Mouse (Mus musculus) lung, postnatal 0 days (tissue): ENCODE data around the gene Cers5. TPM values are rescaled to one million over a fixed set of nuclear protein-coding genes. Genes with fewer than 3 reads are reported as not detected.
A peak's percentile ranks its signal among the peaks of the same experiment; 100 is the strongest.
"Not testable (repeated sequence)": the region's sequence is repeated elsewhere in the genome, so short reads cannot be mapped to it uniquely, and the experiment has no call there.

ENCODE experiments used
- ATAC-seq: fragments of 200-750 bp; cut with Nextera tagmentation; 2 replicates; pipeline ENCODE4 v1.8.0; 2017; ENCODE audit warnings: moderate library complexity
- DNase-seq: peaks from one replicate; pipeline ENCODE4 v3.0.0-alpha.2; 2016; ENCODE audit warnings: low spot score
- H3K27ac ChIP-seq: fragments of 300-500 bp; sonication (generic); 2 replicates; pipeline ENCODE4 v1.5.1; 2014; ENCODE audit warnings: antibody characterized with exemption, mild to moderate bottlenecking, low read length, mixed read lengths
- H3K27me3 ChIP-seq: fragments of 300-500 bp; sonication (generic); replicated peaks from 2 replicates; pipeline ENCODE4 v1.6.1; 2014; ENCODE audit warnings: low read length, mixed read lengths; ENCODE audit not compliant: insufficient read depth
- H3K36me3 ChIP-seq: fragments of 300-500 bp; sonication (generic); 2 replicates; pipeline ENCODE4 v1.6.1; 2014; ENCODE audit warnings: low read length, mixed read lengths; ENCODE audit not compliant: insufficient read depth
- H3K4me1 ChIP-seq: fragments of 300-500 bp; sonication (generic); 2 replicates; pipeline ENCODE4 v1.6.1; 2014; ENCODE audit warnings: antibody characterized with exemption, low read depth, low read length, mixed read lengths; ENCODE audit not compliant: insufficient read depth
- H3K4me2 ChIP-seq: fragments of 300-500 bp; sonication (generic); replicated peaks from 2 replicates; pipeline ENCODE4 v1.6.1; 2014; ENCODE audit warnings: low read depth, mild to moderate bottlenecking, low read length, moderate library complexity, mixed read lengths
- H3K4me3 ChIP-seq: fragments of 300-500 bp; sonication (generic); 2 replicates; pipeline ENCODE4 v1.5.1; 2014; ENCODE audit warnings: low read depth, low read length
- H3K9ac ChIP-seq: fragments of 300-500 bp; sonication (generic); replicated peaks from 2 replicates; pipeline ENCODE4 v1.6.1; 2014; ENCODE audit warnings: low read depth, mild to moderate bottlenecking
- H3K9me3 ChIP-seq: fragments of 300-500 bp; sonication (generic); 2 replicates; pipeline ENCODE4 v1.6.1; 2016; ENCODE audit warnings: low read length, mixed read lengths
- CTCF ChIP-seq: IDR thresholded peaks from 2 replicates; pipeline ENCODE4 v1.5.1; 2016; ENCODE audit warnings: antibody characterized with exemption, mild to moderate bottlenecking
- EP300 ChIP-seq: IDR thresholded peaks from 2 replicates; pipeline ENCODE4 v1.6.1; 2016; ENCODE audit warnings: antibody characterized with exemption, mild to moderate bottlenecking, control low read depth
- WGBS: fragments of 180-500 bp; shearing (Covaris S2); extraction: QIAGEN DNeasy Blood & Tissue Kit; methylation state at CpG from one replicate; pipeline ENCODE4 v1.1.7; 2014; 5-methylcytosine and 5-hydroxymethylcytosine counted together
- polyA plus RNA-seq: library from polyadenylated mRNA; unstranded; fragments of >200 nt; fragmentation: Nextera tagmentation; extraction: Ambion mirVana; gene quantifications from 2 replicates; pipeline ENCODE4 v1.2.1, GENCODE M21; 2015

Cers5 gene
- polyA plus RNA-seq, 1 experiment from 2014 or later, result 67.1 TPM

- Histone ChIP-seq H3K9ac (no peak overlapping the region), H3K4me3 (no peak overlapping the region), H3K4me1 (0 out of 2 replicates have a peak, but pooled peaks cover 3% of the 10 kb centered on the region), H3K27ac (no peak overlapping the region), H3K27me3 (no peaks in the 10 kb centered on the region), H3K36me3 (no peaks in the 10 kb centered on the region), H3K4me2 (no peak overlapping the region), H3K9me3 (no peaks in the 10 kb centered on the region)
- DNase-seq, result no peak
- TF ChIP-seq CTCF (peak; percentile 45), EP300 (no peak)
- ATAC-seq, result no peak
- 96% methylated on average over 3 of the region's 4 CpGs for WGBS
Observed at GRCm38 (mm10) chr15:99729056-99729783, 43.5 kb downstream of the Cers5 start.

DNA sequence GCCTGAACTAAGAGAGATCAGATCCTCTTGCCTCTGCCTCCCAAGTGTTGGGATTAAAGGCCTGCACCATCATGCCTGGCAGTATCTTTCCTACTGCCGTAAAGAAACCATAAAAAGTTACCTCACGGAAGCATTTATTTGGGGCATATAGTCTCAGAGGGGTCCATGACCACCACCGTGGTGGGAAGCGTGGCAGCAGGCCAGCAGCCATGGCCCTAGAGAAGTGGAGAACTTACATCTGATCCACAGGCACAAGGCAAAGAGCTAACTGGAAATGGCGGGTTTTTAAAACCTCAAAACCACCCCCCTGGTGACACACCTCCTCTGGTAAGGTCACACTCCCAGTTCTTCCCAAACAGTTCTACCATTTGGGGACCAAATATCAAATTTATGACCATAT, 44.5 kb downstream of the Cers5 start:
- H3K36me3 ChIP-seq, result no peaks in the 10 kb centered on the region
- DNase-seq (no peak), ATAC-seq (no peak)
- WGBS, result 92% methylated on average over 5 of the region's 5 CpGs
- no peak for TF ChIP-seq CTCF
- TF ChIP-seq EP300, result no peak
- H3K4me2 ChIP-seq, result no peak overlapping the region
- 0 out of 2 replicates have a peak, but pooled peaks cover 8% of the 10 kb centered on the region for H3K4me1 ChIP-seq
- no peak overlapping the region for H3K27ac ChIP-seq
- no peak overlapping the region for H3K4me3 ChIP-seq
- no peak overlapping the region for H3K9ac ChIP-seq
- no peaks in the 10 kb centered on the region for H3K9me3 ChIP-seq
- H3K27me3 ChIP-seq, result no peaks in the 10 kb centered on the region

DNA sequence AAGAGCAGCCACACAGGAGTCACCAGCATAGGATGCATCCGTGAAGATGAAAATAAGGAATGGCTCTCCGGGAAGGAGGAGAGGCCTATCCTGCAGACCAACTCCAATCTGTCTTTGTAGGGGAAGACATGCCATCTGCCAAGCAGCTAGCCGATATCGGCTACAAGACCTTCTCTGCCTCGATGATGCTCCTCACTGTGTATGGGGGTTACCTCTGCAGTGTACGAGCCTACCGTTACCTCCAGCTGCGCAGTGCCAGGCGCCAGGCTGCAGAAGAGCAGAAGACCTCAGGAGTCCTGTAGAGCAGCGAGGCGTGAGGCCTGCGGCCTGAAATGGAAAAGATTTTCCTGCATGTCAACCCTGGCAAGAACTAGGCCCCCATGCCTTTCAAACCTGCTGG, 45.2 kb downstream of the Cers5 start:
- ATAC-seq (no peak), DNase-seq (no peak)
- H3K9me3 ChIP-seq, result no peaks in the 10 kb centered on the region
- WGBS, result 94% methylated on average over 12 of the region's 12 CpGs
- no peak overlapping the region for H3K27ac ChIP-seq
- no peak overlapping the region for H3K9ac ChIP-seq
- H3K27me3 ChIP-seq, result no peaks in the 10 kb centered on the region
- no peaks in the 10 kb centered on the region for H3K36me3 ChIP-seq
- H3K4me3 ChIP-seq, result no peak overlapping the region
- H3K4me1 ChIP-seq, result 0 out of 2 replicates have a peak, but pooled peaks cover 8% of the 10 kb centered on the region
- no peak for TF ChIP-seq CTCF
- TF ChIP-seq EP300, result no peak
- H3K4me2 ChIP-seq, result no peak overlapping the region

- not testable (repeated sequence) for H3K9me3 ChIP-seq, H3K4me2 ChIP-seq, H3K27me3 ChIP-seq, ATAC-seq, H3K27ac ChIP-seq, H3K4me3 ChIP-seq, H3K4me1 ChIP-seq, DNase-seq, H3K36me3 ChIP-seq, H3K9ac ChIP-seq
- WGBS, result 92% methylated on average over 4 of the region's 5 CpGs
Observed at GRCm38 (mm10) chr15:99727039-99727438, 45.6 kb downstream of the Cers5 start.

DNA sequence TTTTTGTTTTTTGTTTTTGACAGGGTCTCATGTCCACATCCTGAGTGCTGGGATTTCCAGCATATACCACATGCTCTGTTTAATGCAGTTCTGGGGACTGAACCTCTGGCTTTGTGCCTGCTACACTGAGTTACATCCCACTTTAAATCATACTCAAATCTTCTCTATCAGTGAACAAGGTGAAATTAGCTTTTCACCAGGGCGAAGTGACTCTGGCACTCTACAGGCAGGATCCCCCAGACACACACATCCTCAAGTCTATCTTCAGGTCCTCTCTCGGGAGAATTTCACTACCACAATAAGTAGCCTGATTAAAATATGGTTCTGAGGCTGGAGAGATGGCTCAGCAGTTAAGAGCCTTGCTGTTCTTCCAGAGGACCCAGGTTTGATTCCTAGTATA, 46.1 kb downstream of the Cers5 start:
- peak overlapping the region; percentile 62 for H3K4me3 ChIP-seq
- no peaks in the 10 kb centered on the region for H3K36me3 ChIP-seq
- TF ChIP-seq EP300, result no peak
- no peak for TF ChIP-seq CTCF
- H3K9ac ChIP-seq, result peak overlapping the region; percentile 86
- no peaks in the 10 kb centered on the region for H3K27me3 ChIP-seq
- ATAC-seq (no peak), DNase-seq (no peak)
- WGBS, result 59% methylated on average over 2 of the region's 2 CpGs
- H3K9me3 ChIP-seq, result no peaks in the 10 kb centered on the region
- no peak overlapping the region for H3K27ac ChIP-seq
- 0 out of 2 replicates have a peak, but pooled peaks cover 8% of the 10 kb centered on the region for H3K4me1 ChIP-seq
- peak overlapping the region; percentile 86 for H3K4me2 ChIP-seq

- Histone ChIP-seq H3K4me3 (peak within 1 kb of the TSS; percentile 62), H3K4me2 (peak within 1 kb of the TSS; percentile 86), H3K9me3 (no peaks in the 10 kb centered on the region), H3K36me3 (no peaks in the 10 kb centered on the region), H3K4me1 (0 out of 2 replicates have a peak, but pooled peaks cover 8% of the 10 kb centered on the region), H3K27ac (peak within 1 kb of the TSS; percentile 91), H3K27me3 (no peaks in the 10 kb centered on the region), H3K9ac (peak within 1 kb of the TSS; percentile 86)
- DNase-seq (peak; percentile 100), ATAC-seq (peak; percentile 93)
- TF ChIP-seq EP300, result no peak
- peak; percentile 97 for TF ChIP-seq CTCF
- WGBS, result under 1% methylated on average over 67 of the region's 68 CpGs
Observed at GRCm38 (mm10) chr15:99725341-99726155, 47.1 kb downstream of the Cers5 start, which contains the start of gene Cox14. Gene Cox14, plus strand, starts transcription at chr15:99725618.
